Mouse (Mus musculus) embryonic facial prominence, embryonic 14.5 days (tissue): Measurements from ENCODE around the gene Plin5. TPM values are rescaled to one million over a fixed set of nuclear protein-coding genes. Genes with fewer than 3 reads are reported as not detected.

Experiments used
- ATAC-seq: fragments of 200-750 bp; cut with Nextera tagmentation; 2 replicates; pipeline ENCODE4 v1.8.0; 2017; ENCODE audit warnings: low read depth, moderate number of reproducible peaks, moderate TSS enrichment
- DNase-seq: peaks from one replicate; pipeline ENCODE4 v3.0.0-alpha.2; 2015; ENCODE audit warnings: low spot score
- H3K27ac ChIP-seq: fragments of 300-500 bp; sonication (generic); replicated peaks from 2 replicates; pipeline ENCODE4 v1.5.1; 2014; ENCODE audit warnings: low read depth, mild to moderate bottlenecking, low read length, moderate library complexity
- H3K27me3 ChIP-seq: fragments of 300-500 bp; sonication (generic); replicated peaks from 2 replicates; pipeline ENCODE4 v1.6.1; 2014; ENCODE audit warnings: low read length; ENCODE audit not compliant: control insufficient read depth, insufficient read depth
- H3K36me3 ChIP-seq: fragments of 300-500 bp; sonication (generic); 2 replicates; pipeline ENCODE4 v1.6.1; 2014; ENCODE audit warnings: low read length, mixed read lengths; ENCODE audit not compliant: control insufficient read depth, insufficient read depth
- H3K4me1 ChIP-seq: fragments of 300-500 bp; sonication (generic); 2 replicates; pipeline ENCODE4 v1.6.1; 2014; ENCODE audit warnings: antibody characterized with exemption, low read length; ENCODE audit not compliant: control insufficient read depth, insufficient read depth
- H3K4me2 ChIP-seq: fragments of 300-500 bp; sonication (generic); 2 replicates; pipeline ENCODE4 v1.6.1; 2014; ENCODE audit warnings: low read depth, mild to moderate bottlenecking, low read length, moderate library complexity, mixed read lengths
- H3K4me3 ChIP-seq: fragments of 300-500 bp; sonication (generic); 2 replicates; pipeline ENCODE4 v1.5.1; 2014; ENCODE audit warnings: low read depth, mild to moderate bottlenecking, low read length
- H3K9ac ChIP-seq: fragments of 300-500 bp; sonication (generic); 2 replicates; pipeline ENCODE4 v1.6.1; 2014; ENCODE audit warnings: low read depth, mild to moderate bottlenecking, low read length, moderate library complexity, mixed read lengths
- H3K9me3 ChIP-seq: fragments of 300-500 bp; sonication (generic); 2 replicates; pipeline ENCODE4 v1.6.1; 2016; ENCODE audit warnings: low read length; ENCODE audit not compliant: control insufficient read depth
- WGBS: fragments of 180-500 bp; shearing (Covaris S2); extraction: QIAGEN DNeasy Blood & Tissue Kit; methylation state at CpG from one replicate; pipeline ENCODE4 v1.1.7; 2014; 5-methylcytosine and 5-hydroxymethylcytosine counted together
- polyA plus RNA-seq: library from polyadenylated mRNA; unstranded; fragments of >200 nt; fragmentation: Nextera tagmentation; extraction: Ambion mirVana; gene quantifications from 2 replicates; pipeline ENCODE4 v1.2.1, GENCODE M21; 2014

The Plin5 gene
- polyA plus RNA-seq, 1 experiment from 2014 or later = 0.57 TPM

GRCm38 (mm10) chr17:56116193-56116592 lies 1.2 kb downstream of the Plin5 start:
- no peak overlapping the region for H3K9ac ChIP-seq

GRCm38 (mm10) chr17:56112743-56113142 lies 4.7 kb downstream of the Plin5 start:
- 57% methylated on average over 3 of the region's 3 CpGs for WGBS
- H3K9ac ChIP-seq = no peak overlapping the region
- no peak overlapping the region for H3K4me3 ChIP-seq
- no peak overlapping the region for H3K27ac ChIP-seq
- peaks cover 7% of the 10 kb centered on the region for H3K27me3 ChIP-seq
- DNase-seq (no peak), ATAC-seq (no peak)
- H3K36me3 ChIP-seq = no peaks in the 10 kb centered on the region
- H3K4me2 ChIP-seq = no peak overlapping the region
- peaks cover 3% of the 10 kb centered on the region; the same call in 1 of the 2 replicates for H3K4me1 ChIP-seq
- H3K9me3 ChIP-seq = no peaks in the 10 kb centered on the region

More at GRCm38 (mm10) chr17:56116193-56116592, 1.2 kb downstream of the Plin5 start:
- DNase-seq (no peak), ATAC-seq (no peak)
- WGBS = 71% methylated on average over 10 of the region's 10 CpGs
- H3K4me3 ChIP-seq = no peak overlapping the region
- H3K27me3 ChIP-seq = peaks cover 38% of the 10 kb centered on the region
- H3K4me2 ChIP-seq = no peak overlapping the region
- H3K9me3 ChIP-seq = no peaks in the 10 kb centered on the region
- no peak overlapping the region for H3K27ac ChIP-seq
- H3K4me1 ChIP-seq = peaks cover 3% of the 10 kb centered on the region; the same call in 1 of the 2 replicates
- H3K36me3 ChIP-seq = no peaks in the 10 kb centered on the region

- Histone ChIP-seq H3K4me2 (no peak overlapping the region), H3K4me1 (no peaks in the 10 kb centered on the region), H3K4me3 (no peak overlapping the region), H3K27ac (no peak overlapping the region), H3K36me3 (no peaks in the 10 kb centered on the region), H3K9me3 (no peaks in the 10 kb centered on the region), H3K9ac (no peak overlapping the region), H3K27me3 (peaks cover 1% of the 10 kb centered on the region)
- WGBS = 36% methylated on average over 4 of the region's 5 CpGs
- ATAC-seq = no peak
- DNase-seq = peak; percentile 81
Observed at GRCm38 (mm10) chr17:56111864-56112263, 5.5 kb downstream of the Plin5 start.

GRCm38 (mm10) chr17:56111021-56111420 lies 6.4 kb downstream of the Plin5 start:
- H3K9me3 ChIP-seq = no peaks in the 10 kb centered on the region
- DNase-seq = no peak
- no peak overlapping the region for H3K27ac ChIP-seq
- no peak overlapping the region for H3K4me2 ChIP-seq
- no peaks in the 10 kb centered on the region for H3K4me1 ChIP-seq
- H3K9ac ChIP-seq = no peak overlapping the region
- H3K27me3 ChIP-seq = no peaks in the 10 kb centered on the region
- no peak overlapping the region for H3K4me3 ChIP-seq
- no peak for ATAC-seq
- no peaks in the 10 kb centered on the region for H3K36me3 ChIP-seq
- WGBS = 69% methylated on average over 1 of the region's 1 CpGs

- Histone ChIP-seq H3K27ac (no peak overlapping the region), H3K9ac (no peak overlapping the region), H3K36me3 (no peaks in the 10 kb centered on the region), H3K27me3 (no peaks in the 10 kb centered on the region), H3K4me1 (no peaks in the 10 kb centered on the region), H3K4me3 (no peak overlapping the region), H3K9me3 (no peaks in the 10 kb centered on the region), H3K4me2 (no peak overlapping the region)
- no peak for DNase-seq
- 67% methylated on average over 4 of the region's 4 CpGs for WGBS
- no peak for ATAC-seq
Observed at GRCm38 (mm10) chr17:56110571-56110970, 6.8 kb downstream of the Plin5 start.

- no peaks in the 10 kb centered on the region for H3K36me3 ChIP-seq
- H3K27me3 ChIP-seq = no peaks in the 10 kb centered on the region
- H3K4me1 ChIP-seq = no peaks in the 10 kb centered on the region
- no peak within 1 kb of the TSS for H3K9ac ChIP-seq
- H3K27ac ChIP-seq = no peak within 1 kb of the TSS
- H3K4me3 ChIP-seq = no peak within 1 kb of the TSS
- 60% methylated on average over 7 of the region's 10 CpGs for WGBS
- no peak for DNase-seq
- no peak within 1 kb of the TSS for H3K4me2 ChIP-seq
- H3K9me3 ChIP-seq = no peaks in the 10 kb centered on the region
- ATAC-seq = 0 out of 2 replicates have a peak, but pooled peaks have one; percentile 23
Observed at GRCm38 (mm10) chr17:56109219-56110051, 8.0 kb downstream of the Plin5 start, which contains the start of gene Plin4. TSS of gene Plin4 (minus strand) at chr17:56109803.

- no peak overlapping the region for H3K4me3 ChIP-seq
- 76% methylated on average over 6 of the region's 6 CpGs for WGBS
- H3K9me3 ChIP-seq = no peaks in the 10 kb centered on the region
- no peaks in the 10 kb centered on the region for H3K4me1 ChIP-seq
- no peak overlapping the region for H3K4me2 ChIP-seq
- ATAC-seq (no peak), DNase-seq (no peak)
- H3K36me3 ChIP-seq = peaks cover 6% of the 10 kb centered on the region; the same call in 1 of the 2 replicates
- H3K9ac ChIP-seq = no peak overlapping the region
- no peak overlapping the region for H3K27ac ChIP-seq
- H3K27me3 ChIP-seq = no peaks in the 10 kb centered on the region
Observed at GRCm38 (mm10) chr17:56108334-56109044, 8.9 kb downstream of the Plin5 start.

GRCm38 (mm10) chr17:56107736-56108135 lies 9.7 kb downstream of the Plin5 start:
- no peak for DNase-seq
- WGBS = 70% methylated on average over 2 of the region's 2 CpGs
- H3K9ac ChIP-seq = no peak overlapping the region

More at GRCm38 (mm10) chr17:56107736-56108135, 9.7 kb downstream of the Plin5 start:
- Histone ChIP-seq H3K36me3 (peaks cover 13% of the 10 kb centered on the region), H3K27me3 (no peaks in the 10 kb centered on the region), H3K9me3 (no peaks in the 10 kb centered on the region), H3K4me3 (no peak overlapping the region), H3K4me2 (no peak overlapping the region), H3K4me1 (no peaks in the 10 kb centered on the region), H3K27ac (no peak overlapping the region)
- no peak for ATAC-seq
